Mouse (Mus musculus) splenic B cell, adult 2 months (primary cell): ENCODE measurements around the gene Rap1gap.
A peak's percentile ranks its signal among the peaks of the same experiment; 100 is the strongest.

Source experiments
- DNase-seq: peaks from one replicate; pipeline ENCODE4 v3.0.0-alpha.2; 2011; ENCODE audit warnings: low read depth, low spot score
- H3K27me3 ChIP-seq: 2 replicates; pipeline ENCODE4 v1.6.1; 2012; ENCODE audit warnings: mild to moderate bottlenecking, low read length, moderate library complexity, mixed read lengths; ENCODE audit not compliant: control insufficient read depth, poor library complexity, insufficient read depth, severe bottlenecking
- H3K36me3 ChIP-seq: 2 replicates; pipeline ENCODE4 v1.6.1; 2012; ENCODE audit warnings: mild to moderate bottlenecking, low read length, moderate library complexity, mixed read lengths; ENCODE audit not compliant: control insufficient read depth, poor library complexity, insufficient read depth, severe bottlenecking

The Rap1gap gene

DNA sequence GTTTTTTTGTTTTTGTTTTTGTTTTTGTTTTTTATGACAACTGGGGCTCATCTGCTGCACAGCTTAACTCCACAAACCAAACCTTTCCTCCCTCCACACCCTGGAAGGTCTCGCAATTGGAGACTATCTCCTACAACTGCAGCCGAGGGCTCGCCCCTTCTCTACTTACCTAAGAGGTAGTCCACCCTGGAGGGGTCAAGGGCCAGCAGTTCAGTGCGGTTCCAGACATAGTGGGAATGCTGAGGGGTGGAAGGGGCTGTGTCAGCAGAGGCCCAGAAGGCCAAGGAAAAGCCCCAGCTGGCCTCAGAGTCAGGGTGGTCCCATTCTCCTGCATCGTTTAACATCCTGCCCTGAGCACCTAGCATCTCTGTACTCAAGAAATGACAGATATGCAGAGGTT lies 83.1 kb downstream of the Rap1gap start:
- DNase-seq: no peak

GRCm38 (mm10) chr4:137748726-137749125 lies 84.2 kb downstream of the Rap1gap start:
- H3K27me3 ChIP-seq: no peaks in the 10 kb centered on the region
- H3K36me3 ChIP-seq: no peaks in the 10 kb centered on the region
- peak; percentile 57 for DNase-seq

More for the DNA sequence above, 83.1 kb downstream of the Rap1gap start:
- H3K27me3 ChIP-seq: no peaks in the 10 kb centered on the region
- H3K36me3 ChIP-seq: no peaks in the 10 kb centered on the region

GRCm38 (mm10) chr4:137749680-137750079 lies 85.2 kb downstream of the Rap1gap start:
- H3K27me3 ChIP-seq: no peaks in the 10 kb centered on the region
- DNase-seq: no peak
- no peaks in the 10 kb centered on the region for H3K36me3 ChIP-seq

DNA sequence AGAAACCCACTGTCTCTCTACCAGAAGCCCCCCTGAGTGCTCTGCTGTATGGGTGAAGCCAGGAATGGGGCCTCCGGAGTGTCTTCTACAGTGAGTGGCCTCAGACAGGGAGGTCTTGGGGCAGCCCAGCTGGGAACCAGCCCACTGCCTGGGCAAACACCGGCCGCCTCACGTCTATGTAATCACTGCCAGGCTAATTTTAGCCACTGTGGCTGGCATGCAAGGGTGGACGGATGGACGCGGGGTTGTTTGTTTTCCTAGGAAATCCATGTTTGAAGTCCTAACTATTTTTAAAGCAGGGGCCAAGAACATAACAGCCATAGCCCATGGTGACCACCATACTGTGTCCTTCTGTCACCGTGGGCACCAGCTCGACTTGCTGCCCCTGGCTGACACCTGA lies 85.6 kb downstream of the Rap1gap start:
- no peaks in the 10 kb centered on the region for H3K27me3 ChIP-seq
- DNase-seq: no peak
- H3K36me3 ChIP-seq: no peaks in the 10 kb centered on the region

GRCm38 (mm10) chr4:137751310-137751709 lies 86.8 kb downstream of the Rap1gap start:
- H3K27me3 ChIP-seq: no peaks in the 10 kb centered on the region
- DNase-seq: no peak
- H3K36me3 ChIP-seq: no peaks in the 10 kb centered on the region

DNA sequence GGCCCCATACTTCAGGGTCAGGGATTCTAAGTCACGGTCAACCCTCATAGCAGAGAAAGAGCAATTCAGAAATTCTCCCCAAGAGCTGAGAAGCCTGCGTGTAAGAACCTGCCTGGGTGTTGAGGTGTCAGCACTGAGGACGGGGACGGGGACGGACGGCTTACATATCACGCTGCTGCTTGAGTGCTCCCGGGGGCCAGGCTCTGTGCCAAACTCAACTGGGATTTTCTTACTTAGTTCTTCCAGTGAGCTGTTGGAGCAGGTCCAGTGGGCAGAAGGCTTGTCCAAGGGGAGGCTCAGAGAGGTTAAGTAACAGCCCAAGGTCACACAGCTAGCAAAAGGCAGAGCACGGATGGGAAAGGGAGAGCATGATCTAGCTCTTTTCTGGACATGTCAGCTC lies 87.2 kb downstream of the Rap1gap start:
- no peaks in the 10 kb centered on the region for H3K36me3 ChIP-seq
- no peaks in the 10 kb centered on the region for H3K27me3 ChIP-seq
- DNase-seq: no peak

GRCm38 (mm10) chr4:137752471-137752870 lies 87.9 kb downstream of the Rap1gap start:
- DNase-seq: no peak
- H3K36me3 ChIP-seq: no peaks in the 10 kb centered on the region; the same call in 1 of the 2 replicates
- H3K27me3 ChIP-seq: no peaks in the 10 kb centered on the region

DNA sequence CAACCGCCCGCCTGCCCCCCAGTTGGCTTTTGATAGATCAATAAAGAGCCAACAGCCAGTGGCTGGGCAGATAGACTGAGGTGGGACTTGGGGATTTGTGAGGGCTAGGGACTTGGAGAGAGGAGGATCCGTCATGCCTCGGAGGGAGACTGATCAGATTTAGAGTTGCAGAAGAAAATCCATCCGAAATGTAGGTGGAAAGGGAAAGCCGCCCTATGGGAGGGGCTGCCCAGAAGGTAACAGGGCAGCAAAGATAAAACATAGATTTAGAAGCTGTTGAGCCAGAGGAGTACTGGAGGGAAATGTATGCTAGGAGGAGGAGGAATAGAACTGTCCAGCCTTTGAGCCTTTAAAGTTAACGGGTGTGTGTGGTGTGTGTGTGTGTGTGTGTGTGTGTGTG lies 88.7 kb downstream of the Rap1gap start:
- Histone ChIP-seq H3K27me3 (no peaks in the 10 kb centered on the region), H3K36me3 (no peaks in the 10 kb centered on the region; the same call in 1 of the 2 replicates)
- no peak for DNase-seq

DNA sequence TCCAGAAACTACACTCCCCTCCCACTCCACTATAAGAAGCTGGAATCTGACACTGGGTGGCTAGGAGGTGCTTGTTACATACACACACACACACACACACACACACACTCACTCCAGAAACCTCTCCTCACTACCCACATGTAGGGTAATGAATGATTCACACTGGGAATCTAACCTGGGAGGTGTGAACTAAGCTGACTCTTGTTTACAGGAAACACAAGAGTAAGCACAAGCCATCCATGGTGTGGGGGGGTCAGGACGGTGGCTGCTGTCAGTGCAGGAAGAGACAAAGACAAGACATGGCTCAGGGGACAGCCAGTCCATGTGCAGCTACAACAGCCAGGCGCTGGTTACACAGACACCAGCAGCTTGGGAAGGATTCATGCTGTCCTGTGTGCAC lies 89.9 kb downstream of the Rap1gap start:
- Histone ChIP-seq H3K27me3 (no peaks in the 10 kb centered on the region), H3K36me3 (no peaks in the 10 kb centered on the region; the same call in 1 of the 2 replicates)
- DNase-seq: no peak

- Histone ChIP-seq H3K27me3 (no peaks in the 10 kb centered on the region), H3K36me3 (no peaks in the 10 kb centered on the region)
- no peak for DNase-seq
Measured at GRCm38 (mm10) chr4:137762886-137763285, 98.4 kb downstream of the Rap1gap start.

GRCm38 (mm10) chr4:137763920-137764495 lies 99.5 kb downstream of the Rap1gap start:
- DNase-seq: peak; percentile 24
- Histone ChIP-seq H3K36me3 (no peaks in the 10 kb centered on the region), H3K27me3 (no peaks in the 10 kb centered on the region)

GRCm38 (mm10) chr4:137764621-137765020 lies 100.1 kb downstream of the Rap1gap start:
- Histone ChIP-seq H3K27me3 (no peaks in the 10 kb centered on the region), H3K36me3 (no peaks in the 10 kb centered on the region)
- no peak for DNase-seq

- H3K27me3 ChIP-seq: no peaks in the 10 kb centered on the region
- no peaks in the 10 kb centered on the region for H3K36me3 ChIP-seq
- no peak for DNase-seq
Measured at GRCm38 (mm10) chr4:137765554-137765971, 101.0 kb downstream of the Rap1gap start.

- Histone ChIP-seq H3K27me3 (no peaks in the 10 kb centered on the region), H3K36me3 (no peaks in the 10 kb centered on the region)
- no peak for DNase-seq
Measured at GRCm38 (mm10) chr4:137766365-137766764, 101.8 kb downstream of the Rap1gap start.

- DNase-seq: no peak
- Histone ChIP-seq H3K27me3 (no peaks in the 10 kb centered on the region), H3K36me3 (no peaks in the 10 kb centered on the region)
Measured at GRCm38 (mm10) chr4:137768381-137768780, 103.9 kb downstream of the Rap1gap start.

DNA sequence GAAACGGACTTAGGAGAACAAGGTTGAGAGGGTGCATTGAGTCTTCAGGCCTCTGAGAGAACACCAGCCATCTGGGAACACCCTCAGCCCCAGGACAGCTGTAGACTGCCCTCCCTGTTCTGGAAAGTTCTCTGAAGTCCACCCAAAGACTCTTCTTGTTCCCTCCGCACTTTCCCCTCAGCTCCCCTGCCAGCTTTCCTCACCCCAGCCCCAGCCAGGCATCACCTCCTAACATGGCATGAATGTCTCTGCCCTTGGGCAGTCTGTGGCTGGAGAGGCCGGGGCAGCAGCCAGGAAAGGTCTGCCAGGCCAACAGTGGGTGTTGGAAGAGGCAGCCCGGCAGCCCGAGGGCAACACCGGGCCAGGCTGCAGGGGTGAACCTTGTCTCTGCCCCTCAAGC lies 104.3 kb downstream of the Rap1gap start:
- Histone ChIP-seq H3K27me3 (no peaks in the 10 kb centered on the region), H3K36me3 (no peaks in the 10 kb centered on the region)
- no peak for DNase-seq
